In genomic region chr14:20815448-20815847, GRCm38 (mm10) we compare ENCODE assay signal across 24 mouse cellular contexts. TPM values are rescaled to one million over a fixed set of nuclear protein-coding genes. Genes with fewer than 3 reads are reported as not detected.
DNase-seq lines count a peak whose midpoint lies in the region; ATAC-seq and TF ChIP-seq lines count a peak whose summit lies in the region.
"Had no signal": no experiment of that assay in that cellular context is flagged by ENCODE, and none has a peak within 500 bp of the region (broad histone marks: within the 10 kb centered on the region; RNA-seq: fewer than 3 reads in every experiment).

No protein-coding gene starts in this region.

- H3K9me3 ChIP-seq in midbrain, embryonic 11.5 days (ENCODE audit: control insufficient read depth, low read length) = no peaks in the 10 kb centered on the region
- H3K9me3 ChIP-seq in midbrain, postnatal 0 days (ENCODE audit: low read length) = peaks cover 4% of the 10 kb centered on the region; the same call in 1 of the 2 replicates
- H3K9me3 ChIP-seq: G1E had no signal

- no peak for TF ChIP-seq CTCF in midbrain, postnatal 0 days (IDR thresholded peaks at IDR 0.05)

- H3K4me1 ChIP-seq in midbrain, embryonic 11.5 days (ENCODE audit: control insufficient read depth, insufficient read depth, low read length) = no peaks in the 10 kb centered on the region
- no peaks in the 10 kb centered on the region for H3K4me1 ChIP-seq in midbrain, postnatal 0 days (ENCODE audit: insufficient read depth, low read length)

- peak; percentile 89 for ATAC-seq in frontal cortex, adult (ENCODE audit: low TSS enrichment)
- no peak for ATAC-seq in midbrain, embryonic 11.5 days (ENCODE audit: low FRiP score)
- ATAC-seq in midbrain, postnatal 0 days (ENCODE audit: low FRiP score) = no peak
- ATAC-seq: activated CD4-positive, CD25-positive, alpha-beta regulatory T cell, adult 4 months; CD4-positive, CD25-positive, alpha-beta regulatory T cell, adult 4 months; Patski had no signal

- WGBS in midbrain, embryonic 11.5 days = 88% methylated on average over 3 of the region's 3 CpGs
- WGBS in midbrain, postnatal 0 days = 90% methylated on average over 3 of the region's 3 CpGs

- H3K36me3 ChIP-seq in midbrain, embryonic 11.5 days (ENCODE audit: control insufficient read depth, insufficient read depth, low read length) = no peaks in the 10 kb centered on the region
- H3K36me3 ChIP-seq in midbrain, postnatal 0 days (ENCODE audit: insufficient read depth, low read length) = no peaks in the 10 kb centered on the region
- H3K36me3 ChIP-seq: G1E had no signal

- DNase-seq in frontal cortex, postnatal 10 days (ENCODE audit: low spot score in 2 of 2) = no peak
- DNase-seq in midbrain, embryonic 11.5 days (ENCODE audit: low spot score, missing footprints) = peak; percentile 10
- no peak for DNase-seq in midbrain, postnatal 0 days (ENCODE audit: low spot score)
- peak; percentile 56 for DNase-seq in brain, adult 2 months (ENCODE audit: low read depth, low spot score)
- no peak for DNase-seq in adrenal gland, postnatal 4 days (ENCODE audit: low spot score in 2 of 2)
- DNase-seq: adrenal gland, adult 2 months; adrenal gland, adult 8-10 months; adrenal gland, postnatal 10 days; adrenal gland, postnatal 14 days; adrenal gland, postnatal 25 days; adrenal gland, postnatal 36 days; B cell, adult 2 months; cerebellum, adult 11 months; cerebellum, adult 11-12 months; cerebellum, adult 18-20 months; cerebellum, adult 2 months; cerebellum, adult 8-10 months had no signal

- no peak overlapping the region for H3K27ac ChIP-seq in midbrain, embryonic 11.5 days (ENCODE audit: low read depth, low read length)
- no peak overlapping the region for H3K27ac ChIP-seq in midbrain, postnatal 0 days (ENCODE audit: low read depth, low read length)

- no peak overlapping the region for H3K9ac ChIP-seq in midbrain, embryonic 11.5 days (ENCODE audit: low read length)
- no peak overlapping the region for H3K9ac ChIP-seq in midbrain, postnatal 0 days (replicated peaks; ENCODE audit: low read length, poor library complexity, severe bottlenecking)

- H3K4me2 ChIP-seq in midbrain, embryonic 11.5 days = no peak overlapping the region
- no peak overlapping the region for H3K4me2 ChIP-seq in midbrain, postnatal 0 days (ENCODE audit: low read depth, low read length, poor library complexity, severe bottlenecking)

- H3K27me3 ChIP-seq in midbrain, embryonic 11.5 days (ENCODE audit: control insufficient read depth, insufficient read depth, low read length) = no peaks in the 10 kb centered on the region
- no peaks in the 10 kb centered on the region for H3K27me3 ChIP-seq in midbrain, postnatal 0 days (ENCODE audit: insufficient read depth, low read length)
- H3K27me3 ChIP-seq: CH12.LX, Patski had no signal

- H3K4me3 ChIP-seq in midbrain, embryonic 11.5 days (ENCODE audit: low read depth, low read length) = no peak overlapping the region
- H3K4me3 ChIP-seq in midbrain, postnatal 0 days (ENCODE audit: low read depth, low read length) = no peak overlapping the region

RNA-seq across cellular contexts. Expression of gene Plau, which starts 21.0 kb away (rescaled TPM):
- polyA plus RNA-seq in midbrain, embryonic 11.5 days (2014; fragmentation: Nextera tagmentation; extraction: Ambion mirVana) = 0.22 and 0.40 TPM in 2 replicates
- total RNA-seq in midbrain, postnatal 0 days (2014; rRNA removed) = 0.93 and 2.1 TPM in 2 replicates
- 0.27 and 0.44 TPM in 2 replicates for polyA plus RNA-seq in midbrain, postnatal 0 days (2015; fragmentation: Nextera tagmentation; extraction: Ambion mirVana)
- 10 to 100 TPM; 19.8 to 36.6 TPM for total RNA-seq in adrenal gland, postnatal 4 days (2021)
- total RNA-seq: MEL had no signal
- polyA plus RNA-seq: activated CD4-positive, CD25-positive, alpha-beta regulatory T cell, adult 4 months; CD4-positive, CD25-positive, alpha-beta regulatory T cell, adult 4 months; G1E had no signal

RNA-seq across cellular contexts. Expression of gene Camk2g, which starts 21.6 kb away (rescaled TPM):
- polyA plus RNA-seq in midbrain, embryonic 11.5 days (2014; fragmentation: Nextera tagmentation; extraction: Ambion mirVana) = 35.9 and 39.5 TPM in 2 replicates
- total RNA-seq in midbrain, postnatal 0 days (2014; rRNA removed) = 239 and 267 TPM in 2 replicates
- 261 and 284 TPM in 2 replicates for polyA plus RNA-seq in midbrain, postnatal 0 days (2015; fragmentation: Nextera tagmentation; extraction: Ambion mirVana)
- total RNA-seq in adrenal gland, postnatal 4 days (2021) = 10 to 100 TPM; 77.3 to 87.2 TPM

Comparison
In these comparisons a context has a peak if more than half of its experiments do, and no peak if none do; other contexts are left out.
1. DNase-seq: peak in midbrain, embryonic 11.5 days (single experiment) and brain, adult 2 months (single experiment); none in frontal cortex, postnatal 10 days (0 of 2), midbrain, postnatal 0 days (single experiment) and adrenal gland, postnatal 4 days (0 of 2).